Mouse (Mus musculus): ENCODE results near the gene Sycn. TPM values are rescaled to one million over a fixed set of nuclear protein-coding genes. Genes with fewer than 3 reads are reported as not detected.

Gene Sycn
- total and polyA plus RNA-seq, 3 experiments, result not detected

- H3K9ac ChIP-seq (ENCODE audit: control insufficient read depth, low read depth, low read length, poor library complexity, severe bottlenecking), result no peak overlapping the region
- H3K4me1 ChIP-seq (ENCODE audit: control insufficient read depth in 1 of 2, insufficient read depth in 2 of 2, low read length in 2 of 2), result 0 out of 4 replicates have a peak, but pooled peaks cover 0 to 3% of the 10 kb centered on the region in 2 experiments
- no peak for DNase-seq (ENCODE audit: low read depth, low spot score)
- H3K79me2 ChIP-seq (ENCODE audit: control insufficient read depth, insufficient read depth, low read length, poor library complexity), result no peaks in the 10 kb centered on the region
- no peak overlapping the region for H3K27ac ChIP-seq (ENCODE audit: control insufficient read depth, low read depth, low read length)
- TF ChIP-seq E2F4 (IDR thresholded peaks at IDR 0.05; ENCODE audit: borderline replicate concordance, low read depth, low read length) (no peak), MYB (IDR thresholded peaks at IDR 0.05; ENCODE audit: low read depth, low read length) (no peak), BHLHE40 (IDR thresholded peaks at IDR 0.05; ENCODE audit: borderline replicate concordance, low read depth, low read length) (no peak), TBP (IDR thresholded peaks at IDR 0.05; ENCODE audit: low read depth, low read length) (no peak), KAT2A (conservative IDR thresholded peaks at IDR 0.05; ENCODE audit: low read depth, low read length) (no peak), ETS1 (IDR thresholded peaks at IDR 0.05; ENCODE audit: low read depth, low read length) (no peak), CTCF (IDR thresholded peaks at IDR 0.05 in 2 of 3, conservative IDR thresholded peaks at IDR 0.05 in 1 of 3; ENCODE audit: control insufficient read depth in 1 of 3, insufficient read depth in 1 of 3, low read depth in 2 of 3, low read length in 3 of 3, poor library complexity in 1 of 3, severe bottlenecking in 1 of 3) (no peak), HCFC1 (IDR thresholded peaks at IDR 0.05; ENCODE audit: low read depth, low read length) (no peak), MAX (IDR thresholded peaks at IDR 0.05; ENCODE audit: low read length) (no peak), MAFK (IDR thresholded peaks at IDR 0.05; ENCODE audit: borderline replicate concordance, low read depth, low read length) (no peak), POLR2A (IDR thresholded peaks at IDR 0.05; ENCODE audit: control insufficient read depth in 1 of 2, insufficient read depth in 1 of 2, low read depth in 1 of 2, low read length in 2 of 2, poor library complexity in 1 of 2) (no peak), ZMIZ1 (IDR thresholded peaks at IDR 0.05; ENCODE audit: low read depth, low read length) (no peak), GABPA (IDR thresholded peaks at IDR 0.05; ENCODE audit: low read depth, low read length) (no peak), ELF1 (IDR thresholded peaks at IDR 0.05; ENCODE audit: low read depth, low read length) (no peak), NRF1 (IDR thresholded peaks at IDR 0.05; ENCODE audit: insufficient read depth, low read depth, low read length, poor library complexity, severe bottlenecking) (no peak), TCF12 (IDR thresholded peaks at IDR 0.05; ENCODE audit: low read depth, low read length) (no peak), EP300 (IDR thresholded peaks at IDR 0.05; ENCODE audit: low read depth in 1 of 2, low read length in 2 of 2) (no peak), RAD21 (IDR thresholded peaks at IDR 0.05; ENCODE audit: low read depth, low read length) (no peak), SMC3 (IDR thresholded peaks at IDR 0.05; ENCODE audit: low read depth, low read length) (no peak)
- H3K4me3 ChIP-seq (ENCODE audit: control insufficient read depth in 1 of 2, insufficient read depth in 1 of 2, low read depth in 2 of 2, low read length in 2 of 2), result no peak overlapping the region
- no peaks in the 10 kb centered on the region for H3K36me3 ChIP-seq (ENCODE audit: control insufficient read depth in 1 of 2, insufficient read depth in 2 of 2, low read length in 2 of 2)
- H3K27me3 ChIP-seq (ENCODE audit: control insufficient read depth in 1 of 2, insufficient read depth in 2 of 2, low read length in 2 of 2), result no peaks in the 10 kb centered on the region; a peak in 1 of 4 replicates
- H3K9me3 ChIP-seq (replicated peaks; ENCODE audit: insufficient read depth, low read length), result no peaks in the 10 kb centered on the region
These were observed 5.2 kb downstream of the Sycn start for GRCm38 (mm10) chr7:28545891-28546210.

DNA sequence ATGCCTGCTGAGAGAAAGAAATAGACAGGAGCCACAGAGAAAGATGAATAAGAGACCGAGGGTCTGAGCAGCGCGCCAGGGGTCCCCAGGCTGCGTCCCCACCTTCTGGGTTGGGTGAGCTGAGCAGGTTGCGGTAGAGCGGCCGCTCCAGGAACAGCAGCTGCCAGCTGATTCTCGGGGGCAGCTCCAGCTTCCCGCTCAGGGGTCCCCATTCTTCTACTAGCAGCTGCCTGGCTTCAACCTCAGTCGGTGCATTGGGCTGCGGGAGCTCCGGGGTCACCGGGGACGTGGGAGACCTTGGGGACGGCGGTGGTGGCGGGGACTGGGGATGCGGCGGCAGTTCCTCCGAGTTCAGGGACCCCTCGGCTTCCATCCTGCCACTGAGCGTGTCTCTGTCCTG is 6.0 kb downstream of the Sycn start:
- Histone ChIP-seq H3K79me2 (ENCODE audit: control insufficient read depth, insufficient read depth, low read length, poor library complexity) (no peaks in the 10 kb centered on the region), H3K4me3 (ENCODE audit: control insufficient read depth in 1 of 2, insufficient read depth in 1 of 2, low read depth in 2 of 2, low read length in 2 of 2) (no peak overlapping the region), H3K27me3 (ENCODE audit: control insufficient read depth in 1 of 2, insufficient read depth in 2 of 2, low read length in 2 of 2) (peaks cover 0 to 2% of the 10 kb centered on the region in 2 experiments; a peak in 1 of 4 replicates), H3K9ac (ENCODE audit: control insufficient read depth, low read depth, low read length, poor library complexity, severe bottlenecking) (no peak overlapping the region), H3K36me3 (ENCODE audit: control insufficient read depth in 1 of 2, insufficient read depth in 2 of 2, low read length in 2 of 2) (no peaks in the 10 kb centered on the region), H3K4me1 (ENCODE audit: control insufficient read depth in 1 of 2, insufficient read depth in 2 of 2, low read length in 2 of 2) (0 out of 4 replicates have a peak, but pooled peaks cover 0 to 3% of the 10 kb centered on the region in 2 experiments), H3K27ac (ENCODE audit: control insufficient read depth, low read depth, low read length) (no peak overlapping the region), H3K9me3 (replicated peaks; ENCODE audit: insufficient read depth, low read length) (no peaks in the 10 kb centered on the region)
- no peak for DNase-seq (ENCODE audit: low read depth, low spot score)
- TF ChIP-seq MAZ (IDR thresholded peaks at IDR 0.05; ENCODE audit: low read depth, low read length), result no peak
- TF ChIP-seq TCF12 (IDR thresholded peaks at IDR 0.05; ENCODE audit: low read depth, low read length), result no peak
- TF ChIP-seq CHD1 (IDR thresholded peaks at IDR 0.05; ENCODE audit: low read depth, low read length), result no peak
- TF ChIP-seq HCFC1 (IDR thresholded peaks at IDR 0.05; ENCODE audit: low read depth, low read length), result no peak
- no peak for TF ChIP-seq USF1 (IDR thresholded peaks at IDR 0.05; ENCODE audit: low read depth, low read length)
- no peak for TF ChIP-seq CHD2 (IDR thresholded peaks at IDR 0.05; ENCODE audit: low read length)
- TF ChIP-seq NELFE (IDR thresholded peaks at IDR 0.05; ENCODE audit: low read depth, low read length), result no peak
- no peak for TF ChIP-seq JUND (IDR thresholded peaks at IDR 0.05; ENCODE audit: low read depth, low read length)
- TF ChIP-seq KAT2A (conservative IDR thresholded peaks at IDR 0.05; ENCODE audit: low read depth, low read length), result no peak
- TF ChIP-seq POLR2AphosphoS2 (IDR thresholded peaks at IDR 0.05; ENCODE audit: low read length), result no peak
- no peak for TF ChIP-seq ZNF384 (IDR thresholded peaks at IDR 0.05; ENCODE audit: low read depth, low read length)
- no peak for TF ChIP-seq POLR2A (IDR thresholded peaks at IDR 0.05; ENCODE audit: control insufficient read depth in 1 of 2, insufficient read depth in 1 of 2, low read depth in 1 of 2, low read length in 2 of 2, poor library complexity in 1 of 2)
- TF ChIP-seq MYB (IDR thresholded peaks at IDR 0.05; ENCODE audit: low read depth, low read length), result no peak

Measured in MEL (cell line).